Mouse (Mus musculus) cerebellum, adult 2 months (tissue): ENCODE data around the gene Spz1.

ENCODE experiments used
- CTCF ChIP-seq: fragments of 200-500 bp; IDR thresholded peaks from 2 replicates; pipeline ENCODE4 v1.5.1; 2011; ENCODE audit warnings: low read depth, mild to moderate bottlenecking, control low read depth, low read length, moderate library complexity, borderline replicate concordance; ENCODE audit not compliant: insufficient read depth
- POLR2A ChIP-seq: fragments of 200-500 bp; IDR thresholded peaks from 2 replicates; pipeline ENCODE4 v1.6.1; 2011; ENCODE audit warnings: low read length, control low read depth, borderline replicate concordance; ENCODE audit not compliant: insufficient read depth

DNA sequence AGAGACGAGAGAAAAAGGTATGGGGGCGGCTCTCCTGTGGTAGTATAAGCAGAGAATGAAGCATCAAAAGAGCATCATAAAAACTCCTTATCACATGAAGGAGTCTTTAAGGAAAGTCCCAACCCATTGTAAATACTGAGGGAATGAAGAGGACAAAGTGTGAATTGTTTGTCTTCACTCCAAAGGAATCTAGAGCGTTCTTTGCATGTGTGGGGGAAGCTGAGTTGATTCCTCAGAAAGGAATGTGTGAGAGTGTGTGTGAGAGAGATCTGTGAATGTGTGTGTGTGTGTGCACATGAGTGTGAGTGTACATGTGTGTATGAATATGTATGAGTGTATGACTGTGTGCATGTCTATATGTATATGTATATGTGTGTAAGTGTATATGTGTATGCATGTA, 12.7 kb upstream of the Spz1 start:
- TF ChIP-seq CTCF (no peak), POLR2A (no peak)
